Mouse (Mus musculus) heart, embryonic 13.5 days (tissue): ENCODE data around the gene Gck. TPM values are rescaled to one million over a fixed set of nuclear protein-coding genes. Genes with fewer than 3 reads are reported as not detected.

Experiments
- ATAC-seq: fragments of 200-750 bp; cut with Nextera tagmentation; 2 replicates; pipeline ENCODE4 v1.8.0; 2017; ENCODE audit warnings: moderate TSS enrichment; ENCODE audit not compliant: insufficient number of reproducible peaks, low FRiP score, low TSS enrichment; ENCODE audit errors: extremely low read depth
- H3K27ac ChIP-seq: fragments of 300-500 bp; sonication (generic); replicated peaks from 2 replicates; pipeline ENCODE4 v1.5.1; 2015; ENCODE audit warnings: moderate library complexity, mild to moderate bottlenecking, inconsistent platforms
- H3K27me3 ChIP-seq: fragments of 300-500 bp; sonication (generic); replicated peaks from 2 replicates; pipeline ENCODE4 v1.6.1; 2015; ENCODE audit warnings: mild to moderate bottlenecking, inconsistent platforms
- H3K36me3 ChIP-seq: fragments of 300-500 bp; sonication (generic); 2 replicates; pipeline ENCODE4 v1.6.1; 2015; ENCODE audit warnings: mild to moderate bottlenecking, inconsistent platforms
- H3K4me1 ChIP-seq: fragments of 300-500 bp; sonication (generic); 2 replicates; pipeline ENCODE4 v1.6.1; 2015; ENCODE audit warnings: inconsistent platforms
- H3K4me2 ChIP-seq: fragments of 300-500 bp; sonication (generic); 2 replicates; pipeline ENCODE4 v1.6.1; 2015; ENCODE audit warnings: inconsistent platforms, mild to moderate bottlenecking, moderate library complexity
- H3K4me3 ChIP-seq: fragments of 300-500 bp; sonication (generic); 2 replicates; pipeline ENCODE4 v1.5.1; 2015; ENCODE audit warnings: moderate library complexity, mild to moderate bottlenecking, inconsistent platforms
- H3K9ac ChIP-seq: fragments of 300-500 bp; sonication (generic); 2 replicates; pipeline ENCODE4 v1.6.1; 2015; ENCODE audit warnings: inconsistent platforms, mild to moderate bottlenecking, moderate library complexity
- H3K9me3 ChIP-seq: fragments of 300-500 bp; sonication (generic); 2 replicates; pipeline ENCODE4 v1.6.1; 2016; ENCODE audit warnings: inconsistent platforms
- WGBS: fragments of 180-500 bp; shearing (Covaris S2); methylation state at CpG from one replicate; pipeline ENCODE4 v1.1.7; 2015; ENCODE audit warnings: mixed read lengths; 5-methylcytosine and 5-hydroxymethylcytosine counted together
- polyA plus RNA-seq: library from polyadenylated mRNA; unstranded; fragments of >200 nt; fragmentation: Nextera tagmentation; extraction: Ambion mirVana; gene quantifications from 2 replicates; pipeline ENCODE4 v1.2.1, GENCODE M21; 2015

The Gck gene
- polyA plus RNA-seq, 1 experiment from 2014 or later: 1.5 TPM

GRCm38 (mm10) chr11:5858723-5859122, 91.2 kb downstream of the Gck start:
- no peak overlapping the region for H3K9ac ChIP-seq
- no peaks in the 10 kb centered on the region for H3K9me3 ChIP-seq
- H3K4me2 ChIP-seq: no peak overlapping the region
- 84% methylated on average over 1 of the region's 1 CpGs for WGBS
- peaks cover 46% of the 10 kb centered on the region for H3K4me1 ChIP-seq
- H3K27ac ChIP-seq: no peak overlapping the region
- H3K4me3 ChIP-seq: no peak overlapping the region
- H3K36me3 ChIP-seq: no peaks in the 10 kb centered on the region
- ATAC-seq: no peak
- H3K27me3 ChIP-seq: peaks cover 33% of the 10 kb centered on the region; the same call in 1 of the 2 replicates

GRCm38 (mm10) chr11:5856479-5857130, 93.3 kb downstream of the Gck start:
- Histone ChIP-seq H3K27ac (no peak overlapping the region), H3K4me1 (peaks cover 40% of the 10 kb centered on the region), H3K27me3 (peaks cover 16% of the 10 kb centered on the region; the same call in 1 of the 2 replicates), H3K9ac (no peak overlapping the region), H3K9me3 (no peaks in the 10 kb centered on the region), H3K4me2 (no peak overlapping the region), H3K36me3 (no peaks in the 10 kb centered on the region), H3K4me3 (no peak overlapping the region)
- WGBS: 56% methylated on average over 8 of the region's 8 CpGs
- ATAC-seq: no peak

GRCm38 (mm10) chr11:5855902-5856301, 94.0 kb downstream of the Gck start:
- Histone ChIP-seq H3K4me1 (peaks cover 40% of the 10 kb centered on the region), H3K9ac (no peak overlapping the region), H3K27me3 (peaks cover 11% of the 10 kb centered on the region; the same call in 1 of the 2 replicates), H3K36me3 (no peaks in the 10 kb centered on the region), H3K27ac (peak overlapping the region; percentile 46; the same call in 1 of the 2 replicates), H3K4me2 (no peak overlapping the region), H3K9me3 (no peaks in the 10 kb centered on the region), H3K4me3 (no peak overlapping the region)
- no peak for ATAC-seq
- WGBS: 29% methylated on average over 7 of the region's 7 CpGs

- Histone ChIP-seq H3K9me3 (no peaks in the 10 kb centered on the region), H3K27ac (0 out of 2 replicates have a peak overlapping the region, but pooled peaks have one; percentile 10), H3K4me3 (no peak overlapping the region), H3K27me3 (peaks cover 9% of the 10 kb centered on the region; the same call in 1 of the 2 replicates), H3K4me2 (no peak overlapping the region), H3K9ac (no peak overlapping the region), H3K36me3 (no peaks in the 10 kb centered on the region), H3K4me1 (peaks cover 39% of the 10 kb centered on the region)
- no peak for ATAC-seq
Observed at GRCm38 (mm10) chr11:5855481-5855880, 94.4 kb downstream of the Gck start.

- Histone ChIP-seq H3K9ac (no peak overlapping the region), H3K27ac (no peak overlapping the region)
- WGBS: 30% methylated on average over 1 of the region's 1 CpGs
Observed at GRCm38 (mm10) chr11:5852314-5852713, 97.6 kb downstream of the Gck start.

GRCm38 (mm10) chr11:5851021-5851736, 98.7 kb downstream of the Gck start:
- Histone ChIP-seq H3K27me3 (no peaks in the 10 kb centered on the region), H3K4me1 (peaks cover 54% of the 10 kb centered on the region), H3K9ac (0 out of 2 replicates have a peak overlapping the region, but pooled peaks have one; percentile 28), H3K4me3 (no peak overlapping the region), H3K36me3 (no peaks in the 10 kb centered on the region), H3K27ac (peak overlapping the region; percentile 74), H3K4me2 (no peak overlapping the region), H3K9me3 (no peaks in the 10 kb centered on the region)
- 40% methylated on average over 4 of the region's 4 CpGs for WGBS
- no peak; the same call in 1 of the 2 replicates for ATAC-seq

More at GRCm38 (mm10) chr11:5852314-5852713, 97.6 kb downstream of the Gck start:
- Histone ChIP-seq H3K4me1 (peaks cover 53% of the 10 kb centered on the region), H3K27me3 (no peaks in the 10 kb centered on the region), H3K9me3 (no peaks in the 10 kb centered on the region), H3K36me3 (no peaks in the 10 kb centered on the region), H3K4me3 (no peak overlapping the region), H3K4me2 (no peak overlapping the region)
- ATAC-seq: no peak

Other genes starting within 250 kb of the Gck start
- 175 and 191 TPM in 2 replicates for gene Mrps24, start 234.4 kb downstream of the Gck start, polyA plus RNA-seq
- gene Urgcp, start 187.7 kb downstream of the Gck start, polyA plus RNA-seq: 26.6 and 30.0 TPM in 2 replicates
- gene Dbnl, start 161.6 kb downstream of the Gck start, polyA plus RNA-seq: 85.7 and 86.0 TPM in 2 replicates
- gene Pgam2, start 146.3 kb downstream of the Gck start, polyA plus RNA-seq: 801 and 908 TPM in 2 replicates
- gene Polm, start 112.1 kb downstream of the Gck start, polyA plus RNA-seq: 5.8 and 6.9 TPM in 2 replicates
- gene Aebp1, start 88.1 kb downstream of the Gck start, polyA plus RNA-seq: 32.3 and 36.1 TPM in 2 replicates
- 109 and 127 TPM in 2 replicates for gene Pold2, start 71.8 kb downstream of the Gck start, polyA plus RNA-seq
- gene Myl7, start 51.3 kb downstream of the Gck start, polyA plus RNA-seq: 4,508 and 5,229 TPM in 2 replicates
- 39.1 and 41.1 TPM in 2 replicates for gene Ykt6, start 5.6 kb upstream of the Gck start, polyA plus RNA-seq
- 2.4 and 2.7 TPM in 2 replicates for gene Camk2b, start 116.3 kb upstream of the Gck start, polyA plus RNA-seq
- gene A730071L15Rik, start 249.9 kb upstream of the Gck start, polyA plus RNA-seq: 0.32 and 0.55 TPM in 2 replicates